ENCODE assay signal across 8 mouse cellular contexts in genomic region chrX:162643789-162644092, GRCm38 (mm10). TPM values are rescaled to one million over a fixed set of nuclear protein-coding genes. Genes with fewer than 3 reads are reported as not detected.
DNase-seq lines count a peak whose midpoint lies in the region; ATAC-seq lines count a peak whose summit lies in the region.

No protein-coding gene starts in this region.

- no peaks in the 10 kb centered on the region for H3K36me3 ChIP-seq in kidney, embryonic 16.5 days (ENCODE audit: insufficient read depth, low read length)
- H3K36me3 ChIP-seq in embryonic facial prominence, embryonic 13.5 days = no peaks in the 10 kb centered on the region
- no peaks in the 10 kb centered on the region for H3K36me3 ChIP-seq in intestine, embryonic 15.5 days
- no peaks in the 10 kb centered on the region for H3K36me3 ChIP-seq in neural tube, embryonic 12.5 days

- peaks cover 35% of the 10 kb centered on the region; the same call in 1 of the 2 replicates for H3K27me3 ChIP-seq in kidney, embryonic 16.5 days (ENCODE audit: insufficient read depth, low read length)
- peaks cover 52% of the 10 kb centered on the region for H3K27me3 ChIP-seq in embryonic facial prominence, embryonic 13.5 days
- no peaks in the 10 kb centered on the region for H3K27me3 ChIP-seq in intestine, embryonic 15.5 days (replicated peaks)
- H3K27me3 ChIP-seq in neural tube, embryonic 12.5 days (replicated peaks) = peaks cover 11% of the 10 kb centered on the region

- no peak for ATAC-seq in kidney, embryonic 16.5 days (ENCODE audit: low FRiP score, low TSS enrichment)
- ATAC-seq in embryonic facial prominence, embryonic 13.5 days (ENCODE audit: insufficient number of reproducible peaks, insufficient read depth, low FRiP score, low TSS enrichment, low read depth) = 0 out of 2 replicates have a peak, but pooled peaks have one; percentile 10
- no peak for ATAC-seq in intestine, embryonic 15.5 days
- ATAC-seq in neural tube, embryonic 12.5 days (ENCODE audit: low FRiP score, low read depth) = no peak

- WGBS in kidney, embryonic 16.5 days = 26% methylated on average over 4 of the region's 4 CpGs
- 37% methylated on average over 4 of the region's 4 CpGs for WGBS in embryonic facial prominence, embryonic 13.5 days
- WGBS in intestine, embryonic 15.5 days = 16% methylated on average over 4 of the region's 4 CpGs
- 23% methylated on average over 4 of the region's 4 CpGs for WGBS in neural tube, embryonic 12.5 days

- no peak for DNase-seq in kidney, postnatal 36 days
- no peak for DNase-seq in layer of hippocampus, postnatal 36 days
- DNase-seq in frontal cortex, adult 2 months (ENCODE audit: extremely low spot score in 1 of 2, low spot score in 1 of 2) = no peak
- no peak for DNase-seq in frontal cortex, postnatal 36 days (ENCODE audit: low spot score in 2 of 2)

- H3K4me1 ChIP-seq in kidney, embryonic 16.5 days (ENCODE audit: insufficient read depth, low read length) = no peaks in the 10 kb centered on the region
- H3K4me1 ChIP-seq in embryonic facial prominence, embryonic 13.5 days = no peaks in the 10 kb centered on the region
- no peaks in the 10 kb centered on the region for H3K4me1 ChIP-seq in intestine, embryonic 15.5 days (replicated peaks)
- H3K4me1 ChIP-seq in neural tube, embryonic 12.5 days = no peaks in the 10 kb centered on the region

- peak overlapping the region; percentile 77 for H3K4me2 ChIP-seq in kidney, embryonic 16.5 days (replicated peaks; ENCODE audit: low read depth, low read length)
- H3K4me2 ChIP-seq in embryonic facial prominence, embryonic 13.5 days = peak overlapping the region; percentile 73
- H3K4me2 ChIP-seq in intestine, embryonic 15.5 days (replicated peaks) = peak overlapping the region; percentile 88
- peak overlapping the region; percentile 74 for H3K4me2 ChIP-seq in neural tube, embryonic 12.5 days (replicated peaks)

- no peaks in the 10 kb centered on the region for H3K9me3 ChIP-seq in kidney, embryonic 16.5 days (ENCODE audit: low read length)
- no peaks in the 10 kb centered on the region for H3K9me3 ChIP-seq in embryonic facial prominence, embryonic 13.5 days
- H3K9me3 ChIP-seq in intestine, embryonic 15.5 days = no peaks in the 10 kb centered on the region
- no peaks in the 10 kb centered on the region for H3K9me3 ChIP-seq in neural tube, embryonic 12.5 days

- H3K4me3 ChIP-seq in kidney, embryonic 16.5 days (ENCODE audit: low read length) = peak overlapping the region; percentile 62
- peak overlapping the region; percentile 57 for H3K4me3 ChIP-seq in embryonic facial prominence, embryonic 13.5 days
- H3K4me3 ChIP-seq in intestine, embryonic 15.5 days (replicated peaks) = peak overlapping the region; percentile 57
- peak overlapping the region; percentile 51 for H3K4me3 ChIP-seq in neural tube, embryonic 12.5 days

- no peak overlapping the region for H3K27ac ChIP-seq in kidney, embryonic 16.5 days (ENCODE audit: low read length)
- H3K27ac ChIP-seq in embryonic facial prominence, embryonic 13.5 days = no peak overlapping the region
- no peak overlapping the region for H3K27ac ChIP-seq in intestine, embryonic 15.5 days
- H3K27ac ChIP-seq in neural tube, embryonic 12.5 days = no peak overlapping the region

- H3K9ac ChIP-seq in kidney, embryonic 16.5 days (replicated peaks; ENCODE audit: low read length) = no peak overlapping the region
- no peak overlapping the region for H3K9ac ChIP-seq in embryonic facial prominence, embryonic 13.5 days
- H3K9ac ChIP-seq in intestine, embryonic 15.5 days = 0 out of 2 replicates have a peak overlapping the region, but pooled peaks have one; percentile 46
- H3K9ac ChIP-seq in neural tube, embryonic 12.5 days = peak overlapping the region; percentile 67; the same call in 1 of the 2 replicates

RNA-seq across cellular contexts. Expression of gene Reps2, which starts 0.3 kb away (rescaled TPM):
- polyA plus RNA-seq in kidney, embryonic 16.5 days (2015; fragmentation: Nextera tagmentation; extraction: Ambion mirVana) = 2.0 TPM in 2 replicates
- polyA plus RNA-seq in embryonic facial prominence, embryonic 13.5 days (2015; fragmentation: Nextera tagmentation; extraction: Ambion mirVana) = 1.00 and 2.4 TPM in 2 replicates
- 0.48 and 0.62 TPM in 2 replicates for polyA plus RNA-seq in intestine, embryonic 15.5 days (2015; fragmentation: Nextera tagmentation; extraction: Ambion mirVana)
- polyA plus RNA-seq in neural tube, embryonic 12.5 days (2016; fragmentation: Nextera tagmentation; extraction: Ambion mirVana) = 1.4 and 1.9 TPM in 2 replicates
- 100 to 1,000 TPM; 156 to 165 TPM for total RNA-seq in layer of hippocampus, postnatal 36 days (2021)
- 26.0 and 31.0 TPM in 2 replicates for polyA plus RNA-seq in frontal cortex, adult 2 months (2012; rRNA removed)

Comparison
In these comparisons a context has a peak if more than half of its experiments do, and no peak if none do; other contexts are left out.
1. H3K9ac ChIP-seq: peak in intestine, embryonic 15.5 days (single experiment) and neural tube, embryonic 12.5 days (single experiment); none in kidney, embryonic 16.5 days (single experiment) and embryonic facial prominence, embryonic 13.5 days (single experiment).
2. Peak in every context shown above with its lines, with median percentiles within 50 percentile points of each other: H3K4me2 ChIP-seq and H3K4me3 ChIP-seq.